19 mouse cellular contexts compared by ENCODE assay signal in the genomic region with DNA sequence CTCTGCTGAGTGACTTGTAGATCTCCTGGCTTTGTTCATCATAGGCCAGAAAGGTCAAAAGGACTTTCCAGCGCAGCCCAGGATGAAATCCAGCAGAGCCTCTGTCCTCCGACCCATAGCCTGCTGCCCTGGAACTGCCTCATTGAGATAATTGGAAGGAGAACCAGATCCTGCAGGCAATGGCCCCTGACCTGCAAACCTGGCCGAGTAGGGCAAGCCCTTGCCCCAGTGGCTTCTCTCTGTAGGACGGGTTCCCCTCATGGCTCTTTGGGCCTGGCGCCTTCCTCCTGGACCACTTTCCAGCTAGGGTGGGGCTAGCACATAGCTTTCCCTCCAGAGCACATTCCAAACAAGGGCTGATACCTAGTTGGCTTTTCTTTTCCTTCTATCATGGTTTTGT.
DNase-seq lines count a peak whose midpoint lies in the region; ATAC-seq and TF ChIP-seq lines count a peak whose summit lies in the region.
"Had no signal": no experiment of that assay in that cellular context is flagged by ENCODE, and none has a peak within 500 bp of the region (broad histone marks: within the 10 kb centered on the region; RNA-seq: fewer than 3 reads in every experiment).

No protein-coding gene starts in this region.

- intact Hi-C loops in gastrocnemius, adult 2 months (cut with DNase I) = no loop called here

- 42% methylated on average over 5 of the region's 5 CpGs for WGBS in liver, adult 2 months
- WGBS in limb, embryonic 10.5 days = 77% methylated on average over 5 of the region's 5 CpGs

- TF ChIP-seq CTCF in gastrocnemius, adult 2 months (IDR thresholded peaks at IDR 0.05) = no peak
- no peak for TF ChIP-seq CTCF in liver, adult 2 months (IDR thresholded peaks at IDR 0.05; ENCODE audit: low read depth, low read length)

- ATAC-seq in megakaryocyte progenitor cell, adult 5-6 weeks (replicated peaks; ENCODE audit: poor library complexity) = no peak
- ATAC-seq: forebrain, embryonic 13.5 days; forebrain, postnatal 0 days; hindbrain, embryonic 16.5 days; inflammation-experienced regulatory T-cells, adult 6 months; intestine, postnatal 0 days had no signal

- no peak for TF ChIP-seq POLR2A in liver, adult 2 months (IDR thresholded peaks at IDR 0.05; ENCODE audit: extremely low read depth, insufficient read depth, low read length)

- DNase-seq in gastrocnemius, adult 2 months = peak; percentile 59
- no peak for DNase-seq in gastrocnemius, adult 8-10 months (ENCODE audit: low spot score in 2 of 2)
- DNase-seq in liver, adult 2 months (ENCODE audit: extremely low read depth, low read depth, low spot score) = peak; percentile 93
- DNase-seq in liver = no peak
- peak; percentile 57 for DNase-seq in ZHBTc4 (ENCODE audit: low read depth, low spot score)
- DNase-seq in limb, embryonic 10.5 days (ENCODE audit: low spot score) = no peak
- DNase-seq: cerebellum, adult 11-12 months; cerebellum, adult 9-10 months; cerebellum, postnatal 25 days; forebrain, postnatal 0 days; gastrocnemius, postnatal 10 days; heart, postnatal 36 days had no signal

- H3K36me3 ChIP-seq in liver, adult 2 months (ENCODE audit: control insufficient read depth, insufficient read depth, low read length) = peaks cover 4% of the 10 kb centered on the region; the same call in 1 of the 2 replicates
- H3K36me3 ChIP-seq in limb, embryonic 10.5 days = no peaks in the 10 kb centered on the region
- H3K36me3 ChIP-seq: heart, embryonic 12.5 days; hindbrain, embryonic 12.5 days had no signal

- no peaks in the 10 kb centered on the region for H3K9me3 ChIP-seq in limb, embryonic 10.5 days (replicated peaks)
- H3K9me3 ChIP-seq: forebrain, embryonic 13.5 days; heart, embryonic 12.5 days; hindbrain, embryonic 12.5 days had no signal

- H3K9ac ChIP-seq in liver, adult 2 months (ENCODE audit: low read depth, low read length) = no peak overlapping the region
- H3K9ac ChIP-seq: forebrain, embryonic 13.5 days; forebrain, postnatal 0 days; heart, embryonic 12.5 days; hindbrain, embryonic 12.5 days had no signal

- no peak overlapping the region for H3K4me3 ChIP-seq in gastrocnemius, adult 2 months
- H3K4me3 ChIP-seq in liver, adult 2 months (ENCODE audit: insufficient read depth, low read depth, low read length) = no peak overlapping the region
- H3K4me3 ChIP-seq in limb, embryonic 10.5 days = no peak overlapping the region
- H3K4me3 ChIP-seq: forebrain, embryonic 13.5 days; heart, embryonic 12.5 days; hindbrain, embryonic 12.5 days had no signal

- peak overlapping the region; percentile 90 for H3K27ac ChIP-seq in gastrocnemius, adult 2 months
- H3K27ac ChIP-seq in liver, adult 2 months (replicated peaks; ENCODE audit: insufficient read depth, low read depth, low read length) = peak overlapping the region; percentile 47
- H3K27ac ChIP-seq in limb, embryonic 10.5 days = peak overlapping the region; percentile 34; the same call in 1 of the 2 replicates
- H3K27ac ChIP-seq: forebrain, embryonic 13.5 days; hindbrain, embryonic 12.5 days had no signal

- peaks cover 25% of the 10 kb centered on the region; the same call in 1 of the 2 replicates for H3K79me2 ChIP-seq in liver, adult 2 months (ENCODE audit: control insufficient read depth, insufficient read depth, low read length)

- peaks cover 51% of the 10 kb centered on the region for H3K4me1 ChIP-seq in liver, adult 2 months (ENCODE audit: control insufficient read depth, insufficient read depth, low read length)
- H3K4me1 ChIP-seq in limb, embryonic 10.5 days = peaks cover 10% of the 10 kb centered on the region

- no peaks in the 10 kb centered on the region for H3K27me3 ChIP-seq in liver, adult 2 months (ENCODE audit: control insufficient read depth, insufficient read depth, low read length)
- H3K27me3 ChIP-seq in limb, embryonic 10.5 days (ENCODE audit: low read depth, poor library complexity, severe bottlenecking) = no peaks in the 10 kb centered on the region
- H3K27me3 ChIP-seq: forebrain, embryonic 13.5 days; heart, embryonic 12.5 days; hindbrain, embryonic 12.5 days had no signal

Comparison
In these comparisons a context has a peak if more than half of its experiments do, and no peak if none do; other contexts are left out.
1. DNase-seq: peak in gastrocnemius, adult 2 months (single experiment), liver, adult 2 months (single experiment) and ZHBTc4 (single experiment); none in gastrocnemius, adult 8-10 months (0 of 2), liver (single experiment) and limb, embryonic 10.5 days (single experiment).
2. H3K27ac ChIP-seq: peak in every context shown above with its lines; median percentile 90 in gastrocnemius, adult 2 months; 47 in liver, adult 2 months; 34 in limb, embryonic 10.5 days.